Mouse (Mus musculus) embryo, embryonic 11 days (tissue): ENCODE data around the gene Ttc23.
A peak's percentile ranks its signal among the peaks of the same experiment; 100 is the strongest.

Experiments used
- DNase-seq: peaks from one replicate; pipeline ENCODE4 v3.0.0-alpha.2; 2015

The Ttc23 gene

DNA sequence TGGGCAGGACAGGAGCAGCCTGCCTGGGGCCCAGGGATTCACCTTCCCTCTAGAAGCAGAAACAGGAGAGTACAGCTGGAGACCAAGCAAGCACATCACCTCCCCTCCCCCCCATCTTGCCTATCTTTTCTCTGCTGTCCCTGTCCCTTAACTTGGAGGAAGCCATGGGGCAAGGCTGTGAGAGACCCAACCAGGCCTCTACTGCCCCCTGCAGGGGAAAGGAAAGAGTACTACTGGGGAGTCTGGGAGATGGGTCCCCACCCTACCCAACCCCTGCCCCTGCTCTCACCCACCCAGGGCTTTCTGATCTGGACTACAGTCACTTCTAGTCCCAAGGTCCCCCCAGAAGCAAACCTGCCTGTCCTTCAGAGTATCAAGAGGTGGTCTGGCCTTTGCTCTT is 53.6 kb downstream of the Ttc23 start:
- DNase-seq: peak; percentile 65

- no peak for DNase-seq
Observed at GRCm38 (mm10) chr7:67701252-67701914, 54.2 kb downstream of the Ttc23 start.

- no peak for DNase-seq
Observed at GRCm38 (mm10) chr7:67708160-67708559, 61.0 kb downstream of the Ttc23 start.

GRCm38 (mm10) chr7:67710216-67710615 is 63.0 kb downstream of the Ttc23 start:
- no peak for DNase-seq

DNA sequence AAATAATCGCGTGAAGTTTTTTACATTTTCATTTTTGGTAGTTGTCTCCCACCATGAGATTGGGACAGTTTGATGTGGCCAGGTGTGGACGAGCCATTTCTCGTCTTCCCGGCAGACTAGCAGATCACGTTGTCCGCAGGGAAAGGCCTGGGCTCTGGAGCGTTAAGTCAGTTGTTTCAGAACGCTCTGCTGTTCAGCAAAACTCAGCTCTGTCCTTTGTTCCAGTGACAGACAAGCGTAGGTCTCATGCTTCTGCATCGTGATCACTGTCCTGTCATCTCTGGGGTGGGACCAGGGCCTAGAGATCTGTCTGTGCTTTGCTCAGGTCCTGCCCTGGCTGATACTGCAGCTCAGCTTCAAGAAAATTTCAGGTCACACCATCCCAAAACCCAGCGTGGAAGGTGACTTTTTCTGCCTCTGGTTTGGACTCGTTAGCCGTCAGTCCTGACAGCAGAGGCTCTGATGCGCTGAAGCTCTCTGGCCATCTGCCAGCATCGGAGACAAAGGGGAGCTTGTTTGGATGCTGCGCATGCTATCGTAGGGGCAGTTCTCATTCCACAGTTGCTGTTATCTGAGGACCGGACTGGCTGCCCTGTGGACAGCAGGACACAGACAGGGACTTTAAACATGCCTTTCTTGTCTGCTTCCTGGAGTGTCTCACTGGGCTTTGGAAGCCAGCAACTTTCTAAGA is 66.8 kb downstream of the Ttc23 start:
- peak; percentile 66 for DNase-seq

DNA sequence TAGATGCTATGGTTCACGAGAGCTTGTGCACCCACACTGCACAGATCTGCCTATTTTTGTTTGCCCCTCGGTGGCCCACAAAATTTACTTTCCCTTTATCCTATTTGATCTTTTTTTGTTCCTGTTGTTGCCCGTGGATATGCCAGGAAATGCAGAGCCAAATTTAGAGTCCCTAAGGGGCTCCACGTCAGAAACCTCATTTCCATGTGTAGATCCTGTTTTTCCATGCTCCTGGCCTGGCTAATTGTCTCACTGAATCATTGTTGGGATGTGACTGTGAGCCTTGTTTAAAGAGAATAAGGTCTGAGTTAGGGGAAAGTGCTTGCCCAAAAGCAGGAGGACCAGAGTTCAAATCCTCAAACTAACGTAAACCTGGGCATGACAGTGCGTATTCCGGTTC is 68.0 kb downstream of the Ttc23 start:
- DNase-seq: no peak

DNA sequence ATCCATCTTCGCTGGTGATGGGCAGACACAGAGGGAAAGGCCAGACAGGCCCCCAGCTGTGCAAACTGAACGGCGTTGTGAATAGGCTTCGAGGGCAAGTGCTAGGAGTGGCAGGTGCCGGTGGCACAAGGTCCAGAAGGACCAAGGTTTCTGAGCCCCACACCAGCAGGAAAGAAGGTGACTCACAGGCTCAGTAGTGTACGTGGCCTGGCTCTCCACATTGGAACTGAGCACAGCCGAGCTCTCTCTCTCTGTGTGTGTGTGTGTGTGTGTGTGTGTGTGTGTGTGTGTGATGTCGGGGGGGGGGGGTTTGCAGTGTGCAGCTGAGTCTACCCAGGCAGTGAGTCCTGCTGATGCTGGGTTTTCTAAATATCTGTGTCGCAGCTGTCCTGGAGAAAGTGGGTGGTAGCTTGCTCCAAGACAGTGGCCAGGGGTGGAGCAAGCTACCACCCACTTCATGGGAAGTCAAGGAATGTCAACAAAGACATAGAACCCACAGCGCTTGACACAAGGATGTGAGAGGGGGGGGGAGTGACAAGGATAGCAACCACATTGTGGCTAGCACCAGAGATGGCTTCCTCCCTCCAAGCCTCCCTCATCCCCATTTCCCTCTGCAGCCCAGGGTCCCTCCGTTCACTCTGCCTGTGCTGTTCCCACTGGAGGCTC is 69.1 kb downstream of the Ttc23 start:
- DNase-seq: no peak

- no peak for DNase-seq
Observed at GRCm38 (mm10) chr7:67716925-67717324, 69.7 kb downstream of the Ttc23 start.

DNA sequence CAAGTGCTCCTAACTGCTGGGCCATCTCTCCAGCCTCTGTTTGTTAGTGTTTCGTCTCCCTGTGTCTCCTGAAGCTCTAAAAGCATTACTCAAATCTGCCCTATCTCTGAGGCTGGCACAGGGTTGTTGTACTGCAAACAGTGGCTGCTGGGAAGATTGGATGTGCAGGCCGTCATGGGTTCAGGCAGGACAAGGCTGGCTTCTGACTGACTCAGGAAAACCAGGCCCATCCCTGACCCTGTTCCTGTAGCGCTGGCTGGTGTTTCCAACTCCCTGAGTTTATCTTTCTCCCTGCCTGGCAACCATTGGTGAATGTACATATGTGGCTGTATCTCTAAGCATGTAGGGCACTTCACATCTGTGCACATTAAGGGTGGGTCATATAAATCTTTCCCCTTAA is 70.3 kb downstream of the Ttc23 start:
- DNase-seq: no peak

DNA sequence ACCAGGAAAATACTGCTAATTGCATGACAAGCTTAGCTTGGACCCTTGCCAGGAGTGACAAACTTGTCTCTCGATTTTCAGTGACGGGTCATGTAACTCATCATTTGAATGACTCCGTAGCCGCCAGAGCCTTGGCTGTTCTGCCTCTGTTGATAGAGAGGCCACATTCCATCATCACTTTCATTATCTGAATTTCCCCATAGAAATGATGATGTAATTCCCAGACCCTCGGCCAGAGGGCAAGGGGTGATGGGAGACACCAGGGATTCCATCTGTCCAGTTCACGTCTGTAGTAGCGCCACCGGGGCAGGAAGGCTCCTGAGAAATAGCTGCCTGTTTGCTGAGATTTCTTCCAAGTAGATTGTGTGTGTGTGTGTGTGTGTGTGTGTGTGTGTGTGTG is 71.6 kb downstream of the Ttc23 start:
- no peak for DNase-seq

- DNase-seq: no peak
Observed at GRCm38 (mm10) chr7:67722163-67722562, 75.0 kb downstream of the Ttc23 start.

- no peak for DNase-seq
Observed at GRCm38 (mm10) chr7:67724536-67724935, 77.3 kb downstream of the Ttc23 start.

DNA sequence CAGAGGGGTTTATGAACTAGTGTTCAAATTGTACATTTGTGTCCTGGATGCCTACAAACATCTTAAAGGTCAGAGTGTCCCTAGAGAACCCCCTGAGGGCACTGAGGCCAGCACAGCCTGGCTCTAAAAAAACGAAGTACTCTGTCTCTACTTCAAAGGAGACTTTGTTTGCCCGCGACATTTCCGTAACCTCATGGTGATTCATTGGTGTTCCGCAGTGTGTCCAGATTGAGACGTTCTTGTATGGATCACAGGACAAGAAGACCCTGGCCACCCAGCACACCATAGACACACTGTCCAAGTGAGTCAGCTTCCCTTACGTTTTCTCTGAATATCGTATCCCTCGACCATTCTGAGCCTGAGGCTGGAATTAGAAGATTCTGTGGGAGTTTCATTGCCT is 77.8 kb downstream of the Ttc23 start:
- peak; percentile 37 for DNase-seq

DNA sequence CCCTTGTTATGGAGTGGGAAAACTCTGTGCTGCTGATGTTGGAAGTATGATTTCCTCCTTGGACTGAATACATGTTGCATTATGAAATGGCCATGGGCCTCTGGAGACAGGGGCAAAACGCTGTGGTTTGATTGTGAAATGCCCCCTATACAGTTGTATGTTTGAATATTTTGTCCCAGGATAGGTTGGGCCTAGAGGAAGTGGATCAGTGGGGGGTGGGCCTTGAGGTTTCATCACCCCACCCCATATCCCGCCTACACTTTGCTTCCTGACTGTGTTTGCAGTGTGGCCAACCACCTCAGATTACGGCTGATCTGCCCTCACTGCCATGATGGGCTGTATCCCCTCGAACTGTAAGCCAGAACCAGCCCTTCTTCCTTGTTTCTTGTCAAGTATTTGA is 81.0 kb downstream of the Ttc23 start:
- no peak for DNase-seq

DNA sequence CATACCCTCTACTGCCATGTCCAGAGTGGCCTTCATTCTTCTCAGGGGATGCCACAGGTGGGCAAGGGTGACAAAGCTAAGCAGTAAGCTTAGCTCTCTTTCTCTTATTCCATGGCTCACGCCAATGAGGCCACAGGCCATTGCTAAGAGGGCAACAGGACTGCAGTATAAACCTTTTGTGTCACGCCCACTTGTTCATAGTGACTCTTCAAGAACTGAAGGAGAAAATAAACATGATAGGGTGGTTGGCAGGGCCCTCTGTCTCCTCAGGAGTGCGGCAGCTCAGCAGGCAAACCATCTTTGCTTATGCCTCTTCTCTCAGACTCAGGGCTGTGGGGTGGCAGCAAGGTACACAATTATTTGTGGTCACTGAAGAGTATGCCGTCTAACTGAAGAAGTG is 81.6 kb downstream of the Ttc23 start:
- no peak for DNase-seq

GRCm38 (mm10) chr7:67730431-67731110 is 83.4 kb downstream of the Ttc23 start:
- DNase-seq: no peak

GRCm38 (mm10) chr7:67732276-67732675 is 85.1 kb downstream of the Ttc23 start:
- no peak for DNase-seq

GRCm38 (mm10) chr7:67740382-67740781 is 93.2 kb downstream of the Ttc23 start:
- no peak for DNase-seq

DNA sequence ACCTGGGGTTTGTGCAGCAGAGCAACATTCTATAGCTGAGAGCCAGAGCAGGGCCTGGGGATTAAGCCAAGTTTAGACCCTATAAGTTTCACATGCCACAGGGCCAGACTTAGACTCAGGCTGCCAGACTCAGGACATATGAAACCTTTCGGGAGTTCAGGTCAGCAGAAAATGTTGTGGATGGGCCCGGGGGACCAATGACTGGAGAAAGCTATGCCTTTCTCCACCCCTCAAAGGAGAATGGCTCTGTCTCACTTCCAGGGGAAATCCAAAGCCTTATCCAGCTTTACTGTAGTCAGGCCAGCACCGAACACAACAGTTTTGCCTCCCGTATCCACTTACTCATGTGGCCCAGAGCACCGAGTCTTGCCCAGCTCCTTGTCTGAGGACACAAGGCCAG is 93.6 kb downstream of the Ttc23 start:
- DNase-seq: no peak

- no peak for DNase-seq
Observed at GRCm38 (mm10) chr7:67741706-67742105, 94.5 kb downstream of the Ttc23 start.

- no peak for DNase-seq
Observed at GRCm38 (mm10) chr7:67747731-67748305, 100.6 kb downstream of the Ttc23 start.

GRCm38 (mm10) chr7:67749441-67750239 is 102.4 kb downstream of the Ttc23 start:
- no peak for DNase-seq
